ENCODE assay signal across 10 mouse cellular contexts in genomic region chr15:62286666-62287655, GRCm38 (mm10).
A peak's percentile ranks its signal among the peaks of the same experiment; 100 is the strongest.
DNase-seq lines count a peak whose midpoint lies in the region; ATAC-seq and TF ChIP-seq lines count a peak whose summit lies in the region.
"Had no signal": no experiment of that assay in that cellular context is flagged by ENCODE, and none has a peak within 500 bp of the region (broad histone marks: within the 10 kb centered on the region; RNA-seq: fewer than 3 reads in every experiment).

No protein-coding gene starts in this region.

- no peak overlapping the region for H3K4me2 ChIP-seq in forebrain, embryonic 15.5 days (replicated peaks)
- H3K4me2 ChIP-seq: neural tube, embryonic 13.5 days had no signal

- intact Hi-C loops in gastrocnemius, adult 2 months (cut with DNase I): no loop called here

- H3K9ac ChIP-seq in forebrain, embryonic 15.5 days (replicated peaks): no peak overlapping the region
- H3K9ac ChIP-seq: neural tube, embryonic 13.5 days had no signal

- TF ChIP-seq CTCF in gastrocnemius, adult 2 months (IDR thresholded peaks at IDR 0.05): no peak

- H3K27ac ChIP-seq in gastrocnemius, adult 2 months: peak overlapping the region; percentile 56
- H3K27ac ChIP-seq in forebrain, embryonic 15.5 days (replicated peaks): no peak overlapping the region
- H3K27ac ChIP-seq: neural tube, embryonic 13.5 days had no signal

- H3K9me3 ChIP-seq in forebrain, embryonic 15.5 days: no peaks in the 10 kb centered on the region
- H3K9me3 ChIP-seq: neural tube, embryonic 13.5 days had no signal

- H3K4me3 ChIP-seq in gastrocnemius, adult 2 months: no peak overlapping the region
- H3K4me3 ChIP-seq in forebrain, embryonic 15.5 days: no peak overlapping the region
- H3K4me3 ChIP-seq: neural tube, embryonic 13.5 days had no signal

- no peak for ATAC-seq in forebrain, embryonic 15.5 days (replicated peaks)

- DNase-seq in gastrocnemius, adult 2 months: peak; percentile 29
- no peak for DNase-seq in gastrocnemius, postnatal 10 days
- peak; percentile 39 for DNase-seq in adipocyte (ENCODE audit: low spot score)
- peak; percentile 58 to 66 for DNase-seq in heart, adult 9 months (ENCODE audit: low spot score in 2 of 2)
- DNase-seq in kidney, postnatal 25 days: peak; percentile 24 to 40
- no peak for DNase-seq in thymus, postnatal 10 days (ENCODE audit: low spot score in 2 of 2)
- DNase-seq in thymus, postnatal 0 days (ENCODE audit: low spot score): no peak
- DNase-seq: cerebellum, adult 8-10 months had no signal

- 45% methylated on average over 11 of the region's 11 CpGs for WGBS in forebrain, embryonic 15.5 days

- no peaks in the 10 kb centered on the region for H3K36me3 ChIP-seq in forebrain, embryonic 15.5 days
- H3K36me3 ChIP-seq: neural tube, embryonic 13.5 days had no signal

- H3K27me3 ChIP-seq in forebrain, embryonic 15.5 days: no peaks in the 10 kb centered on the region
- H3K27me3 ChIP-seq: neural tube, embryonic 13.5 days had no signal

- H3K4me1 ChIP-seq in forebrain, embryonic 15.5 days: peaks cover 26% of the 10 kb centered on the region

Comparison
In these comparisons a context has a peak if more than half of its experiments do, and no peak if none do; other contexts are left out.
1. DNase-seq: peak in gastrocnemius, adult 2 months (single experiment), adipocyte (single experiment), heart, adult 9 months (2 of 2) and kidney, postnatal 25 days (2 of 2); none in gastrocnemius, postnatal 10 days (single experiment), thymus, postnatal 10 days (0 of 2) and thymus, postnatal 0 days (single experiment).